Mouse (Mus musculus) ES-E14 (cell line): ENCODE measurements at regions not wholly inside any gene's neighbourhood (a gene's known extent, or its start where the extent isn't known, plus 50 kb on each side); places are given as distances from the start of the nearest gene placed in this dataset.

Experiments
- DNase-seq: peaks from one replicate; pipeline ENCODE4 v3.0.0-alpha.2; 2013; ENCODE audit warnings: low read depth, low spot score
- H3K27ac ChIP-seq: 2 replicates; pipeline ENCODE4 v1.5.1; 2012; ENCODE audit warnings: low read depth, mild to moderate bottlenecking, low read length, moderate library complexity, mixed read lengths; ENCODE audit not compliant: poor library complexity, insufficient read depth, severe bottlenecking
- H3K36me3 ChIP-seq: 2 replicates; pipeline ENCODE4 v1.6.1; 2012; ENCODE audit warnings: mild to moderate bottlenecking, low read length, moderate library complexity, mixed read lengths; ENCODE audit not compliant: control insufficient read depth, poor library complexity, insufficient read depth, severe bottlenecking
- H3K4me1 ChIP-seq, 2 experiments: fragments of 150-350 bp in 1 of 2; sonication (generic) in 1 of 2; 2 replicates each; pipeline ENCODE4 v1.6.1; 2012; ENCODE audit warnings: low read length in 2 of 2, mild to moderate bottlenecking in 1 of 2, mixed read lengths in 1 of 2; ENCODE audit not compliant: control insufficient read depth in 2 of 2, insufficient read depth in 2 of 2, poor library complexity in 1 of 2
- H3K4me3 ChIP-seq, 2 experiments: fragments of 150-350 bp in 1 of 2; sonication (generic) in 1 of 2; 2 replicates each; pipeline ENCODE4 v1.5.1; 2012; ENCODE audit warnings: low read length in 2 of 2, low read depth in 1 of 2, mild to moderate bottlenecking in 1 of 2, mixed read lengths in 1 of 2; ENCODE audit not compliant: insufficient read depth in 1 of 2, poor library complexity in 1 of 2, severe bottlenecking in 1 of 2
- H3K9ac ChIP-seq: 2 replicates; pipeline ENCODE4 v1.6.1; 2012; ENCODE audit warnings: low read depth, mild to moderate bottlenecking, low read length, mixed read lengths; ENCODE audit not compliant: poor library complexity, insufficient read depth, severe bottlenecking
- H3K9me3 ChIP-seq: fragments of 150-350 bp; sonication (generic); 2 replicates; pipeline ENCODE4 v1.6.1; 2012; ENCODE audit warnings: low read depth, mild to moderate bottlenecking, low read length; ENCODE audit not compliant: control insufficient read depth, insufficient read depth
- CHD2 ChIP-seq: IDR thresholded peaks from 2 replicates; pipeline ENCODE4 v1.6.1; 2014; ENCODE audit warnings: mild to moderate bottlenecking, low read depth, low read length, inconsistent platforms
- HCFC1 ChIP-seq: IDR thresholded peaks from 2 replicates; pipeline ENCODE4 v1.6.1; 2012; ENCODE audit warnings: low read length, inconsistent platforms, borderline replicate concordance; ENCODE audit not compliant: insufficient read depth
- MAFK ChIP-seq: IDR thresholded peaks from 2 replicates; pipeline ENCODE4 v1.6.1; 2014; ENCODE audit warnings: mild to moderate bottlenecking, low read depth, low read length, inconsistent platforms; ENCODE audit not compliant: insufficient read depth
- ZC3H11A ChIP-seq: IDR thresholded peaks from 2 replicates; pipeline ENCODE4 v1.6.1; 2012; ENCODE audit warnings: low read depth, mild to moderate bottlenecking, inconsistent platforms, low read length, borderline replicate concordance
- ZNF384 ChIP-seq: IDR thresholded peaks from 2 replicates; pipeline ENCODE4 v1.6.1; 2012; ENCODE audit warnings: low read depth, low read length, inconsistent platforms
- in situ Hi-C, 2 experiments: fragments of 600-800 bp; cut with MboI; formaldehyde crosslinking; loops; one replicate each; pipeline ENCODE4 v1.15.1; 2025; ENCODE audit warnings: low sequenced_read_pairs in 2 of 2, inconsistent platforms in 1 of 2; ENCODE audit not compliant: unreplicated experiment in 2 of 2

DNA sequence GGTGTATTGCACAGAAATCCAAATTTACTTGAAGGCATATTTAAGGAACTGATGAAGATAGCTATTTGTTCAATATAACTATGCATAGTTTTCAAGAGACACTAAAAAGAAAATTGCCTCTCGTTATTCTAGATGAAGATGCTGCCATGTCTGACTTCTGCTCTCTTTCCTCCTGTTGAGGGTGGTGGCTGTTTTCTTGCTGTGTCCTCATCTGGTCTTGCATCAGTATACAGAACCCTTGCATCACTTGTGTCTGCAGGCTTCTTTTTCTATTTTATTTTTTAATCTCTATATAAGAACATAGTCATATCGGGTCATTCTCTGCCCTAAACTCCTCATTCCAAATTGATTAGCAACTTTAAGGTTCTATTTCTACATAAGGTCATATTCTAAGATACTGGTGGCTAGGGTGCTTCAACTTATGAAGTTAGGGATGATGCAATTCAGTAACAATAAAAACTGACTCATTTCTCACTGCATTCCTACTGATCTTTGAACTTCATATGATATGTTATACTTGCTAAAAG lies 231.0 kb upstream of the Dph6 start:
- no peak for DNase-seq
- Histone ChIP-seq H3K4me3 (no peak overlapping the region), H3K27ac (no peak overlapping the region), H3K9ac (no peak overlapping the region), H3K9me3 (no peaks in the 10 kb centered on the region), H3K36me3 (no peaks in the 10 kb centered on the region), H3K4me1 (no peaks in the 10 kb centered on the region)
- TF ChIP-seq ZNF384, result no peak
- no peak for TF ChIP-seq MAFK
- no peak for TF ChIP-seq CHD2
- no peak for TF ChIP-seq HCFC1
- TF ChIP-seq ZC3H11A, result no peak
- in situ Hi-C loops, result no loop called here

DNA sequence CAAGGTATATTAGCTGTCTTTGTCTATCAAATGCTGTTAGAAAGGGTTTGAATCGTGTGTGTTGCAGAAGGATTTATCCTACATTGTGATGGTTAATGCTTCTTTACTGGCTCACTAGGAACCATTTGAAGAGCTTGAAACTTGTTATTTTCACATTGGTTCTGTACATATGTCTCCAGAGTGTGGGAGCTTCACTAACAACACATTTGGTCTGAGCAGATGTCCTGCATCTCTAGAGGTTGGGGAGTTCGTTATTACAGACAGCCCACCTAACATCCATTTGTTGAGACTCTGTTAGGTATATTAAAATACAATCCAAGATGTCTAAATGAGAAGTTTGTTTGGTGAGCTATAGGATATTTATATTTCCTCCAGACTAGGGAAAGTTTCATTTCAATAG lies 244.0 kb upstream of the Dph6 start:
- in situ Hi-C loops, result no loop called here
- no peak for DNase-seq
- no peak overlapping the region for H3K9ac ChIP-seq
- no peaks in the 10 kb centered on the region for H3K36me3 ChIP-seq
- no peaks in the 10 kb centered on the region for H3K9me3 ChIP-seq
- H3K27ac ChIP-seq, result no peak overlapping the region
- H3K4me1 ChIP-seq, result no peaks in the 10 kb centered on the region
- no peak for TF ChIP-seq ZNF384
- no peak for TF ChIP-seq MAFK
- TF ChIP-seq ZC3H11A, result no peak
- TF ChIP-seq HCFC1, result no peak
- TF ChIP-seq CHD2, result no peak
- no peak overlapping the region for H3K4me3 ChIP-seq

DNA sequence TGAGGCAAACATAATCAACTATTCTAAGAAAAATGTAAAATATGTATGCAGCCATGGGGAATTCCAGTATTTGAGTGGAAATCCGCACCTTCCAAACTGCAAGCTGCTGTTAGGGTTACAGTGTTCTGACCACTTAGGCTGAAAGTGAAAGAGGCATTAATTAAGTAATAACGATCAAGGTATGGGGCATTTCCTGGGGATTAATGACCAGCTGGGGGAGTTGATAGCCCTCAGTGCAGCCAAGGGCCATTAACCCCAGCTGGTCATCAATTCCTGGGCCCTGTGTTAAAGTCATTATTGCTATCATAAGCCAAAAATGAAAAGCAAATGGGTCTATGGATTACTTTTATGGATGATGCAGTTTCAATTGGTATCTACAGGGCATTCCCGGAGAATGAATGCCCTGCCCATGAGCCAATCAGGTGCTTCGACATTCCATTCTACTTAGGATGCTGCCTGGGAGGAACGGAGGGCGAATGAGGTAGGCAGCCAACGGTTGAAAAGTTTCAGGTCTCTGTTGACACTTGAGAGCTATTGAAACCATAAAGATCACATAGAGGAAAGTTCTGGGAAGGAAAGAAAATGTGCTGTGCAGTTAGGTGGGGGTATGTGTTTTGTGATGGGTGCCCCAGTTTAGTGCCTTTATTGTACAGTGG lies 257.2 kb upstream of the Dph6 start:
- Histone ChIP-seq H3K9me3 (no peaks in the 10 kb centered on the region), H3K27ac (no peak overlapping the region), H3K4me3 (no peak overlapping the region), H3K9ac (no peak overlapping the region), H3K36me3 (no peaks in the 10 kb centered on the region), H3K4me1 (no peaks in the 10 kb centered on the region)
- in situ Hi-C loops, result no loop called here
- no peak for TF ChIP-seq ZNF384
- no peak for TF ChIP-seq ZC3H11A
- no peak for TF ChIP-seq HCFC1
- TF ChIP-seq CHD2, result no peak
- TF ChIP-seq MAFK, result no peak
- no peak for DNase-seq

DNA sequence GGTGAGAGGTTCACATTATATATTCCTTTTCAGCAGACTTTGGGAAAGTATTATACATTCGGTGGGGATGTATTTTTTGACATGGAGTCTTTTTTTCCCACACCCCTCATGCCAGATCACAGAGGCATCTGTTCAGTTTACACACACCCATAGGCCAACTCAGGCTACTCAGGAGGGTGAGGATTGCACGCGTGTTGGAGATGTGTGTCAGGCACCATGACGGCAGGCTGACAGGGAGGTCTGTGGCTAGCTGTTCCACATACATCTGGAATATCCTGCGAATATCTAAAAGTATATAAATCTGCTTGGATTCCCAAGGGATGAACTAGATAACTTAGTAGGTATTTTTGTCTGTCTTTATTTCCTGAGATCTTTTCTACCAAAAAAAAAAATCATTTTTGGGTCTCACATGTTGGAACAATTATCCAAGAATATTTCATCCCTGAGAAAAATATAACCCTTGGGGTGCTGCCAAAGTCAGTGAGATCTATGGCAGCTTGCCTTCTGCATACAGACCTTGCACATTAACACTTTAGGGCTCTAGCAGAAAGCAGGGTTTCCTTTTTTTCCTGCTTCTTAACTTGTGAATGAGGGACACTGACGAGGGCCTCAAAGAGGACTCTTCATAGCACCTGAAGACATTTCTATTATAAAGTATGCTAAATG lies 260.4 kb upstream of the Dph6 start:
- in situ Hi-C loops, result no loop called here
- H3K27ac ChIP-seq, result no peak overlapping the region
- no peak for TF ChIP-seq MAFK
- TF ChIP-seq ZC3H11A, result no peak
- TF ChIP-seq ZNF384, result no peak
- TF ChIP-seq HCFC1, result no peak
- no peak for TF ChIP-seq CHD2
- no peaks in the 10 kb centered on the region for H3K9me3 ChIP-seq
- no peak overlapping the region for H3K4me3 ChIP-seq
- no peaks in the 10 kb centered on the region for H3K4me1 ChIP-seq
- DNase-seq, result no peak
- H3K9ac ChIP-seq, result no peak overlapping the region
- no peaks in the 10 kb centered on the region for H3K36me3 ChIP-seq
